Mouse (Mus musculus): ENCODE results near the gene Megf11.
"Not testable (repeated sequence)": the region's sequence is repeated elsewhere in the genome, so short reads cannot be mapped to it uniquely, and the experiment has no call there.

Gene Megf11

GRCm38 (mm10) chr9:64466090-64466489 is 80.7 kb downstream of the Megf11 start:
- no peak for DNase-seq (ENCODE audit: low read depth, low spot score)

- DNase-seq (ENCODE audit: low read depth, low spot score): no peak
These were observed 81.1 kb downstream of the Megf11 start for GRCm38 (mm10) chr9:64466564-64466963.

GRCm38 (mm10) chr9:64470806-64471205 is 85.4 kb downstream of the Megf11 start:
- DNase-seq (ENCODE audit: low read depth, low spot score): no peak

GRCm38 (mm10) chr9:64471336-64471735 is 85.9 kb downstream of the Megf11 start:
- no peak for DNase-seq (ENCODE audit: low read depth, low spot score)

GRCm38 (mm10) chr9:64472165-64472564 is 86.7 kb downstream of the Megf11 start:
- DNase-seq (ENCODE audit: low read depth, low spot score): no peak

- DNase-seq (ENCODE audit: low read depth, low spot score): no peak
These were observed 87.3 kb downstream of the Megf11 start for GRCm38 (mm10) chr9:64472743-64473142.

- DNase-seq (ENCODE audit: low read depth, low spot score): no peak
These were observed 87.7 kb downstream of the Megf11 start for GRCm38 (mm10) chr9:64473170-64473569.

GRCm38 (mm10) chr9:64473695-64474094 is 88.3 kb downstream of the Megf11 start:
- DNase-seq (ENCODE audit: low read depth, low spot score): no peak

- no peak for DNase-seq (ENCODE audit: low read depth, low spot score)
These were observed 88.7 kb downstream of the Megf11 start for GRCm38 (mm10) chr9:64474142-64474541.

- DNase-seq (ENCODE audit: low read depth, low spot score): no peak
These were observed 90.5 kb downstream of the Megf11 start for GRCm38 (mm10) chr9:64475942-64476341.

GRCm38 (mm10) chr9:64477397-64477796 is 92.0 kb downstream of the Megf11 start:
- not testable (repeated sequence) for DNase-seq (ENCODE audit: low read depth, low spot score)

GRCm38 (mm10) chr9:64482126-64482525 is 96.7 kb downstream of the Megf11 start:
- no peak for DNase-seq (ENCODE audit: low read depth, low spot score)

GRCm38 (mm10) chr9:64487377-64487776 is 102.0 kb downstream of the Megf11 start:
- no peak for DNase-seq (ENCODE audit: low read depth, low spot score)

GRCm38 (mm10) chr9:64494647-64495046 is 109.2 kb downstream of the Megf11 start:
- no peak for DNase-seq (ENCODE audit: low read depth, low spot score)

- DNase-seq (ENCODE audit: low read depth, low spot score): no peak
These were observed 113.5 kb downstream of the Megf11 start for GRCm38 (mm10) chr9:64498929-64499328.

- DNase-seq (ENCODE audit: low read depth, low spot score): no peak
These were observed 115.8 kb downstream of the Megf11 start for GRCm38 (mm10) chr9:64501211-64501610.

GRCm38 (mm10) chr9:64503996-64504395 is 118.6 kb downstream of the Megf11 start:
- no peak for DNase-seq (ENCODE audit: low read depth, low spot score)

GRCm38 (mm10) chr9:64504456-64504855 is 119.0 kb downstream of the Megf11 start:
- no peak for DNase-seq (ENCODE audit: low read depth, low spot score)

GRCm38 (mm10) chr9:64504921-64505320 is 119.5 kb downstream of the Megf11 start:
- DNase-seq (ENCODE audit: low read depth, low spot score): no peak

GRCm38 (mm10) chr9:64506440-64507206 is 121.2 kb downstream of the Megf11 start:
- no peak for DNase-seq (ENCODE audit: low read depth, low spot score)

GRCm38 (mm10) chr9:64507207-64507517 is 121.7 kb downstream of the Megf11 start:
- no peak for DNase-seq (ENCODE audit: low read depth, low spot score)

- peak; percentile 84 for DNase-seq (ENCODE audit: low read depth, low spot score)
These were observed 122.6 kb downstream of the Megf11 start for GRCm38 (mm10) chr9:64507995-64508394.

- peak; percentile 51 for DNase-seq (ENCODE audit: low read depth, low spot score)
These were observed 129.4 kb downstream of the Megf11 start for GRCm38 (mm10) chr9:64514826-64515225.
